Mouse (Mus musculus) kidney, adult 2 months (tissue): ENCODE results near the gene 2510009E07Rik.

Experiments used
- CTCF ChIP-seq: fragments of 200-500 bp; conservative IDR thresholded peaks from 2 replicates; pipeline ENCODE4 v1.5.1; 2011; ENCODE audit warnings: low read depth, mild to moderate bottlenecking, control low read depth, low read length, moderate library complexity, mixed read lengths; ENCODE audit not compliant: insufficient read depth, insufficient read length
- POLR2A ChIP-seq: fragments of 200-500 bp; IDR thresholded peaks from one replicate; pipeline ENCODE4 v1.6.1; 2011; ENCODE audit warnings: low read depth, low read length, control low read depth

DNA sequence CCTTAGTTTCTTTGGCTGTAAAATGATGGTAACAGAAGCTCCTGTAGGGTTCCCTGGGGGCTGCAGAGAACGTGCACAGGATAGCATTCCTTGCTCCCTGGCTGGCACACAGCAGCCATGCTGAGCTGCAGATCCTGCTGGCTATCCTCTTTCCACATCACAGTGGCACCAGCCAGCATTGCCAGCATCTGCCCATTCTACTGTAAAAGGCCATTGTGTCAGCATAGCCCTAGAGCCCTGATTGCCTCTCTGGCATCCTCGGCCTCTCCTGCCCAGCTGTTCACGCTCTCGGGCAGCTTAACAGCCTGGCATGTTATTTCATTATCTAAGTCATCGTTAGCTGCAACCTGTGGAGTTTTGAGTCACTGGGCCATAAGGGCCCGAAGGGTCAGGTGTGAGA is 67.2 kb downstream of the 2510009E07Rik start:
- TF ChIP-seq POLR2A, result no peak
- no peak for TF ChIP-seq CTCF
